Mouse (Mus musculus): ENCODE measurements at regions not wholly inside any gene's neighbourhood (a gene's known extent, or its start where the extent isn't known, plus 50 kb on each side); places are given as distances from the start of the nearest gene placed in this dataset.

DNA sequence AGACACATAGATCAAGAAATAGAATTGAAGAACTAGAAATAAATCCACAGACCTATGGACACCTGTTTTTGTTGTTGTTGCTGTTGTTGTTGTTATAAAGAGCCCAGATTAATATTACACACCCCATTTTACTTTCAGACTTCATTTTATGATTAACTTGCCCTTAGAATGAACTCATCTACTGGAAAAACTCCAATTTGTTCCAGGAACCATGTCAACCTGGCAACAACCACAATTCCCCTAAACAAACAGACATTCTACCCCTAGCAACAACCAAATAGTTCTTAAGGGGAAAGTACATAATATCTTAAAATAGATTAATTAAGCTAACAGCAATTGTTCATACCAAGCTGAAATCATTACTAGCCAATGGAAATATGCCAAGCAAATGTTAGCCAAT is 646.1 kb downstream of the Gm9195 start:
- DNase-seq, result no peak

DNA sequence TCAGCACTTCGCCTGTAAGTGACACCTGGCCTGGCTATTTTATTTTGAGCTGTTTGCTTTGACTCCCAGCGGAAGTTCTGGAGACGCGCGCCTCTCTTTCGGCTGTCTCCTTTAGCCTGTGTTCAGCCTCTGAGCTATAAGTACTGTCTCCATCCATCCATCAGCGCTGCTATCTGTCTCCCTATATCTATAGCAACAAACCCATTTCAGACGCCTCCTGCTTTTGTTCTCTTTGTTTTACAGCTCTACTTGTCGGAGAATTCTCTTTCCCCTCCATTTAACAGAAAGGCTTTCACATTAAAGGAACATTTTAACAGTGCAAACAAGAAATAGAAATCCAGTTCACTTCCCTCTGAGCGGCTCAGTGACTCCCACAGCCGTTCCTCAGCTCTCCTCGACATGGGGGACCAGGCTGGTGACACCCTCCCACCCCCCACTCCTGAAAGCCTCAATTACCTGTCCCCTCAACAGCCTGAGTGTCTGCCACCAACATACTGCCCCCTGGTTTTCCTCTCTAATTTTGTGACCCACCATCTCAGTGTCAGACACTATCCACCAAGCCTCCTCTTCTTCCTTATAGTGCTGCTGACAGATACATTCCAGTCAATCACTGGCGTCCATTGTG is 682.7 kb downstream of the Gm9195 start:
- no peak for DNase-seq

DNA sequence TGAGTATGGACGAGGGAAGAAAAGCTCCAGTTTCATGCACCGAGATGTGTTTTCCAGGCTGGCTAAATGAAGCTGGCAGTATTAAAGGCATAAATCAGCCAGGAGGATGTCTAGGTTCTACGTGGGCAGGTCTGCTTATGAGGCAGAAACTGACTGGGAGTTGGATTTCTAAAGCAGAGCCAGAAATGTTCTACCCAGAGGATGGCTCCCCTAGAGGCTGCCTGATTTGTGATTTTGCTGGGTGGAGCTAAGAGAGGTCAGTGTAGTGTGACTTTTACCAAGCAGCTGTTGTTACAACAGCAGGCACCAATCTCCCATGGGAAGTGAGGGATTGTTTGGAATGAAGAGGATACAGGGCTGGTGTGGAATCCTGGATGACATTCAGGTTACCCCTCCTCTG is 686.0 kb downstream of the Gm9195 start:
- no peak for DNase-seq

DNA sequence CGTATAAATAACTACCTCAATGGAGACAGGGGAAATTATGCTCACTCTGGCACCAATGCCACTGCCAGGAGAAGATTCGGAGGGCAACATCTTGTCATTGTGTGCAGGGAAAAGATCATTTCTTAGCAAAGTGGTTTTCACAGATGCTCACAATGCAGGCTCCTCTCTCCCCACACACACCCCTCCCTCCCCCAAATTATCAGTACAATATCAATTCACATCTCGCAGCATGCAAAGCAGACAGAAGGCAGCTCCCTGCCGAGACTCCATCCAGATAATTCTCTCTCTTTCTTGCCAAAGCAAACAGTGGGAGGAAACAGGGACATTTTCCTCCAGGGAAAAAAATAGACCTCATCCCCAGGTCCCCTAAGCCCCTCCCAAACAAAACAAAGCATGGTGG is 691.8 kb downstream of the Gm9195 start:
- no peak for DNase-seq

DNA sequence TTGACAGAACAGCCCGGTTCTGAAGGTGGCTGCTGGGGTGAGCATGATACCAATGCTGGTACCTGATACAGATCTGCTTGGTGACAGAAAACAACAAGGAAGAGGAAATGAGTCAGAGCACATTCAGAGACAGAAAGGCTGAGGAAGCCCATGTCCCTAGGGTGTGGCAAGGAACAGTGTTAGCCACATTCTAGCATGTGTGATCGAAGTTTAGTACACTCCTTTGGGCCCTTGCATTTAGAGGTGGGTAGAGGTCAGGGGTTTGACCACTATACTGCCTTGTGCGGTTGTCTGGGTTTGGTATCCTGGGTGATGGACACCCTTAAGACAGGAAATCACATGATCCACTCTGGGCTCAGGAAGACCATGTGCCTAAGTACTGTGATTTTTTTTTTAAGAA is 695.9 kb downstream of the Gm9195 start:
- no peak for DNase-seq

DNA sequence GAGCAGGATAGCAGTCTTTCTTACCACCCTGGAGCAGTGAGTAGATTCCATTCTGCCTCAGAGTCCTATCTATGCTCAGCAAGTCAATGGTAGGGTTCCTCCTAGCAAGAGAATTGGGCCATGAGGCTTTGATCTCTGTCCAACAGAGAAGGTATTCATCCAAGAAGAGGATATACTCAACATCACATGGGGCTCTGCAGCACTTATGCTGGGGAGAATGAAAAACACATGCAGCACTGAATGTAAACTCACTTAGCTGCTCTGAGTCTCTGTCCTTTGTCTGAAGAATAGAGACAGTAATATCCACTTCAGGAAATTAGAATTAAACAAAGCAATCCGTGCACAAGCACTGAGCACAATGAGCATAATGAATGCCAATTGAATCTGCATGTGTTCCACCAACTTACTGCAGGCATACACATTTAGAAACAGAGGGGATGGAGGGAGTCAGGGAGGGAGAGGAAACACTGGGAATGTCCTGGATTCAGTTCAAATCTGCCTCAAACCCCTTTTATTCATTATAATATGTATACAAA is 714.6 kb downstream of the Gm9195 start:
- no peak for DNase-seq

DNA sequence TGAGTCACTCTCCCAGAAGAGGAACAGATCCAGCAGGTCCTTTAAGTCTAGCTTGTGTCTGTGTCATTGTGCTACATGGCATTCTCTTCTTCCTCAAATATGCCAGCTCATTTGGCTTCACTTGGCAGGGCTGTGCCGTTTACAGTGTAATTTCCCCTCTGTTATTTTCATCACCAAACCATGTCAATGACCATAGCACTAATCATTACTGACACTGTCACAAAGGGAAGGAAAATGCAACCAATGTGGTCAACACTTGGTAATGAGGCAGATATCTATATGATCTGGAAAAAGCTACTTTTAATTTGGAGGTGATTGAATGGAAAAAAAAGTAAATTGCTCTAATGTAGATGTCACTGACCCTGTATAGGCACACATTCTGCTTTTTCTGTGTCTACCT is 724.8 kb downstream of the Gm9195 start:
- no peak for DNase-seq

DNA sequence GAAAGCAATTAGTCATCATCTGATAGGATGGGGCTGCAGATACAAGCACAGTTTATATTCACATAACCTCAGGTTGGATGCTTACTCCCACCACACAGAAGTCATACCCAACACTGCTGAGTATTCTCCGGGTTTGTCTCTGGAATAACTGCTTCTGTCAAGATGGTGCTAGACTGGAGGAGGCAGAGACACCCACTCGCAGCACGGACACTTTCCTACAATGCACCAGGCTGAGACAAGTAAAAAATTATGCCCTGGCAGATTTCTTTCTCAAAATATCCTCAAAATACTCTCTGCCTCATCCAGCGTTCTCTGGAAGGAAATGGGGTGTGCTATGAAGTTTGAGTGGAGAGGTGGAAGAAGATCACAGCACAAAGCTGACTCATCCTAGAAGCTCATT is 763.1 kb downstream of the Gm9195 start:
- no peak for DNase-seq

DNA sequence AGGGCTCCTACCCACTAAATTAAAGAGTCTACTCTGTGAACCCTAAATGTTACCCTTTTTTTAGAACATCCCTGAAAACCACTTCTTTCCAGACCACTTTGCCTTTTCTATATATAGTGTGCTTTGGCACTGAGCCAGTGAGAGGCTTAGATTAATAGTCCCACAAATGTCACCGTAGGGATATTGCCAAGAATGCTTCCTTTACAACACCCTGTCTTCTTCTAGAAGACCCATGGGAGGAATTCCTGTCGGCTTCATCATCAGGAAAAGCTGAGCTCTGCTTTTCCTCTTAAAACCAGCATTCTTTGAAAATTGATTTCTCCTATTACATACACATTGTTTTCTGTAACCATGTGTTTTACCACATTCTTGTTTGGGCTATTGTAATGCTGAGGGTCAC is 768.1 kb downstream of the Gm9195 start:
- no peak for DNase-seq

DNA sequence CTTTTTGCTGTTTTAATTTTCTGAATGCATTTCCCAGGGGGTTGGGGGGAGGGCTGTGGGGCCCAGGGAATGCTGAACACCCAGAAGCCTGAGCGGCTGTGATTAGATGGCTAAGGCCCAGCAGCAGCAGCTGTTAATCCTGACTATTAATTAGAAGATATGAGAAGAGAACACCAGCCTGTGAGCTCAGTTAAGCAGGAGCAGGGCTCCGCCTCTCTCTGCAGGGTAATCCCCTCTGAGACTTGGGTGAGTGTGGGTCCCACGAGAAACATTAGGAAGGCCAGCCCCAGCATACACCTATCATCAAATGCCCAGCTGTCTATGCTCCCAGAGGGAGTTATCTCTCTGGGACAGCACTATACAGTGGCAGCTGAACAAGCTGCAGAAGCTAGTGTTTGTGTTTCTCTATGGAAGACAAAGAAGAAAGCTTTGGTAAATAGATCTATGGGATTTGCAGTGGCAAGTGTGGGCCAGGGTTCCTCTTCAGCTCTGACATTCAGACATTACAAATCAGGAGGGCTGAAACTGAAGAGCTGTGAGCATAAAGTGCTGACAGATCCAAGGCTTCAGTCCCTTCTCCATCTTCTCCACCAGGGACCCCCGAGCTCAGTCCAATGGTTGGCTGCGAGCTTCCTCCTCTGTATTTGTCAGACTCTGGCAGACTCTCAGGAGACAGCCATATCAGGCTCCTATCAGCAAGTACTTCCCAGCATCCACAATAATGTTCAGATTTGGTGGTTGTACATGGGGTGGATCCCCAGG is 781.9 kb downstream of the Gm9195 start:
- DNase-seq, result no peak

DNA sequence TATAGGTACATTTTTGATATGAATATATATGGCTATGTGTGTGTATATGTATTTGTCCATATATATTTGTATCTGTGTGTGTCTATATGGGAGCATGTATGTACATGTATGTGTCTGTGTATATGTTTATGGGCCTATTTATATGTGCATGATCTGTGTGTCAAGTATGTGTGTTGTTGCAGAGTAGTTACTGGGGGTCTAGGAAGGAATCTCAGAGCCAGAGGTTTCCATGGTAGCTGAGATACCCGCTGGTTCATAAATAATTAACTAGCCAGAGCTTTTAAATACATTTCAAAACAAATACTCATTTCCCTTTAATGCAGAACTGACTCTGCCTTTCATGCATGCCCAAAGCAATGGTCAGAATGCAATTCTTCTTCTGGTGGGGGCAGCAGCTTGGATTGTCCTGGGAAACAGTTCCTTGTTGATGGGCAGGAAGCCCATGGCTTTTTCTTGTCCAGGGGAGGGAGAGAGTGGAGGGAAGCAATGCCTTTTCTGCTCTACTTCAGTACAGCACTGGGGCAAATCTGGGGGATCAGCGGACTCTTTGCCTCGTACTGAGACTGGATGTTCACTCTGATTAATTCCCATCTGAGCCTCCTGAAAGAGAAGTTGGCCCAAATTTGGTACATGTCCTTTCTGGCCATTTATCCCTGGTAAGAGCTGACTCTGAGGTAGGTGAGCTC is 798.7 kb downstream of the Gm9195 start:
- DNase-seq, result no peak

DNA sequence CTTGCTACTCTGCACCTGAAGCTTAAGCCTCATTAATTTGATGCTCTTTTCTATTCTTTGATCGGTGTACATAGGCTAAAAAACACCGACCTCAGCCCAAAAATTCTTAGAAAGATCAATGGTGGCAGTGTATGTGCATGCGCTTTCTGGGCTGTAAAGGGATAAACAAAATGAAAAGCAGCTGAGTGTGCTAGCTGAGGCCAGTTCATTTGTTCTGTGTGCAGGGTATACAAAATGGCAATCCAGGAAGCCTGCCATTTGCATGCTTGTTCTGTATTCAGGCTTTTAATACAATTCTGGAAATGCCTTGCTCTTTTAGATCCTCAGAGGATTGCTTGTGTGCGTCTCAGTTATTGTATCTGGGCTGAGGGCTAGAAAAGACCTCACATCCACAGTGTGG is 817.1 kb downstream of the Gm9195 start:
- no peak for DNase-seq

DNA sequence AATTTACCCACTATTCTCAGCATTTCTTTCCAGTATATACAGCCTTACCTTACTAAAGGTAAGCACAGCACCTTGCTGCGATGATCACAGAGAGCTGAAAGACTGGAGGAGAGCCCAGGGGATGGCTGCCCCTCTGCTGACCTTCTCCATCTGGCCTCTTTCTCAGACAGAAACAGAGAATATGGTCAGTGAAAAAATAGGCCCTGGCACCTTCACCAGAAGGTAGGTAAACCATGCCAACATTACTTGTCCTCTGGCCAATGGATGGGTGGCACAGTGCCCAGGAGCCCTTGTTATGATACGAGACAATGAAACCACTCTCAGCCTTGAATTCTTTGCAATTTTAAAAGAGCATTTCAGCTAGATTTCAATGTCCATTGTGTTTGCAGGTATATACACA is 817.8 kb downstream of the Gm9195 start:
- DNase-seq, result peak; percentile 94

DNA sequence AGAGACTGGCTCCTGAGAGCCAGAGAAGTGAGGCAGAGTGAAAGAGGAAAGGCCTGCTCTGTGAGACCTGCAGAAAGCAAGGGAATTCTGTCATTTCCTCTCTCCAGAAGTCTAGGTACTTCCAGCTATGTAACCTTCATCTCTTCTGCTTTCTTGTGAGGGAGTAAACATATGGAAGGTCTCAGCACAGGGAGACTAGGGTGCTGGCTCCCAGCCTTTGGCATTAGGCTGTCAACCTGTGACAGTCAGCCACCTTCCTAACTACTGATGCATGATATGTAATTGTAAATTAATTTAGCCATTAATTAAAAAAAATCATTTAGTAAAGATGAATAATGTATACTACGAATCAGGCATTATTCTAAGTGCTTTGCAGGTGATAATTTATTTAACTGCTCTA is 819.2 kb downstream of the Gm9195 start:
- peak; percentile 26 for DNase-seq

DNA sequence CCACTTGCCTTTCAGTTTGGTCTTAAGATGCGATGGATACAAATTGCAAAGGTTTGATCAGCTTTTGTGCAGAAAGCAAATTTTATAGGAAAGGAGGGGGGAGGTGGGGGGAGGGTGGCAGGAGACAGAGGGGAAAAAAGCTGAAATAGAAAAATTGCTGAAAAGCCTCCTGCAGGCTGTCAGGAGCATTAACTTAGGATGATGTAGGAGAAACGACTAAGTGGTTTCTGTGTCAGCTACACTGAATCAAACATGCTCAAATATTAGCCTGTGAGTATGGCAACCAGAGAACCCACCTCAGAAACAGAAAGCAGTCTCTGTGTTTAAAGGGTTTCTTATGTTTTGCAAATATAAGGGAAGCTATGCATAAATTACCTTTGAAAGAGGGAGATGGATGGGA is 819.6 kb downstream of the Gm9195 start:
- no peak for DNase-seq

DNA sequence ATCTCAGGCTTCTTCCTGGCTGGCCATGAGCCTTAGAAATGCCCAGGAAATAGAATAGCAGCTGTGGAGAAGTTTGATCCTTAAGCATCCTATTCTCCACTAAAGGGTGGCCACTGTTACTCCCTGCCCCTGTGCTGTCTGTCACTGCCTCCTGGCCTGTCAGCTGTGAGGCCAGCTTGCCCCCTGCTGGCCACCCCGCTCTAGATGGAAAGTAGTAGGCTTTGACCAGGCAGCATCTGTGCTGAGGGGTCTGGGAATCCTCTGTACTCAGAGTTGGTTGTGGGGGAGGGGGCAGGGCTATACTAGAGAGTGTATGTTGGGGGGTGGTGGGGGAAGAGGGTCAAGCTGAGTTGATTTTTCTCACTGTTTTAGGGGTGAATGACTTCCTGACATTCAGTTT is 821.2 kb downstream of the Gm9195 start:
- peak; percentile 11 for DNase-seq

DNA sequence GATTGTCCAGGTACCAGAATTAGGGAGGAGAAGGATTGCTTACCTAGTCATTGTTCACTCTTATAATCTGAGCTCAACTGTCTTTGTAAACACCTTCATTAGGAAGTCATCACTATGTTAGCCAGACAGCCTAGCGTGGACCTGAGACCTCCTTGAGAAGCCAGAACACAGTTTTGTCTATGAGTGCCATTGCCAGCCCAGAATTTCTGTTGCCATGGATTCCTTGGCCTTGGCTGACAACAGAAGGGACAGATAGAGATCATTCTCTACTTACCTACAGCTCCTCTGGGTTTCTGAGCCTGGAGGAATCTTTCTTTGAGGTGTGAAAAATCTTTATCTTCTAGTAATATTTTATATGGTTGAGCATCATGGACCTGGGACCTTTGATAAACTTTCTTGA is 825.0 kb downstream of the Gm9195 start:
- no peak for DNase-seq

DNA sequence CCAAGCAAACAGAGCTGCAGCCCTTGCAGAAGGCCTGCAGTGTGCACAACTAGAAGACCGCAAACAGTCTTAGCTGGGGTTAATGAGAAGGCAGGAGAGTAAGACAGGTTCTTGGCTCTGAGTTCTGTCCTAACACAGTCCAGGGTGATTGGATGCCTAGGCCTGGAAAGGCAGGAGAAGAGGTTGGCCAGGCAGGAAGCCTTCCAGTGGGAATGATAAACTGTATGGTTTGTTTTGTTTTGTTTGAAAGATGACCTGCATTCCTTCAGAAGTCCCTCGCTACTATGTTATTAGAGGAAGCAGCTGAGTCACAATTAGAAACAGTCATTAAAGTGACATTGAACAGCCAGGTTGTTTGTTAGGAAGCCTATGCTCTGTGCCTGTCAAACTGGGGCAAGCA is 831.5 kb downstream of the Gm9195 start:
- DNase-seq, result no peak

DNA sequence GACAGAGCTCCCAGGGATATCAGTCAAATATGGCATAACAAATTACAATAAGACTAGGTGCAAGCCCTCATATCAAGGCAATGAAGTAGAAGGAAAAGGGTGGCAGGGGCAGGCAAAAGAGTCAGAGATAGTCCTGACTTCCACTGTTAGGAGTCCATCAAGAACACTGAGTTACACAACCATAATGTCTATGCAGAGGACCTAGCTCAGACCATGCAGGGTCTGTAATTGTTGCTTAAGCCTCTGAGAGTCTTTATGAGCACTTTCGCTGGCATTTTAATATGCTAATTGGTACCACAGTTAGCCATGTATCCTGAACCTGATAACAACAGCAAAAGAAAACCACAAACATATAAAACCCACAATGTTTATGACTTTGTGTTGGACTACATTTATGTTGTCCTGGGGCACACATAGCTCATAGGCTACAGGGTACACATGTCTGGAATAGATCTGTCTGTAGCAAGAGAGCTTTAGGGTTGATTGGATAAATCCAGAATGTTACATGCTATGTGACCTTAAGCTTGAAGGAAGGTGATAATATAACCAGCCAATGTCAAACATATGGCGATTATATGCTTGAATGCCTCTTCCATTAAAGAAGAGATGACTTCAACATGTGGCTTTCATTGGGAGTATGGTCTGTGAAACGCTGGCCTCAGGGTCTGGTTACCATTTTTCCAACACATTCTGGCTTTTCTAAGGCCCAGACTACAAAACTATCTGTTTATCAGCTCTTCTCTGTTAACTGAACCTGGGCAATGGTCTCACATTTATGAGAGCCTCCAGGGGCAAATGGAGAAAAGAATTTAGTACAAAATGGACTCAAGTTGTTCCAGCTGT is 836.6 kb downstream of the Gm9195 start:
- no peak for DNase-seq

DNA sequence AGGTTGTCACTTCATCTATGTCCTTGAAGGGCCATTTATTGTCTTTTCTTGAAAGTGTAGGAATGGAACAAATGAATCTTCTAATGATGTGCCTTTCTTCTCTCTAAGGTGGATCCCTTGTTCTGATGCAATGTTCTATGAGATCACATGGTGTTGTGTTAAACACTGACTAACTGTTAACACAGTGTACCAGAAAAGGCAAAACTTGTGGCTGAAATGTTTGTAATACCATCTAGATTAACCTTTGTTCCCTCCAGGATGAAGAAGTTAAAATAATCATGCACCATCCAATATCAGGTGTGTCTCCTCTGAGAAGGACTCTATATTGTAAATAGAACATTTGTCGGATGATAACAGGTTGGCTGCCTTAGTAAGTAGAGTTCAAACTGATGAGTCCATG is 849.1 kb downstream of the Gm9195 start:
- DNase-seq, result no peak

DNA sequence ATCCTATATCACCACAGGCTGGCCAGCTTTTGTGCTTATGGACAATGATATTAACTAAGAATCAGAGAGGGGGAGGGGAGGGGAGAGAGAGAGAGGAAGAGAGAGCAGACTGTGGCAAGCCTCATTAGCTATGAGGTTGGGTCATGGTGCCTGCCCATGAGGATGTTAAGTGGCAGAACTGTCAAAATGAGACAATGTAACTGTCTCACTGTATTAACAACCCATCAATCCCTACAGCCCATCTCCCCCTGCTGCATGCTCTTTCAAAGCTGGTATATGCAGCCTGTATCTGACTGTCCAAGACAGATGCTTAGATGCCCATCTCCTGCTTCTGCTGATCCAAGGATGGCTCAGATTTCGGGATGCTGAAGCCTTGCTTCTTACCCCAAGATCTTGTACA is 852.6 kb downstream of the Gm9195 start:
- DNase-seq, result no peak

DNA sequence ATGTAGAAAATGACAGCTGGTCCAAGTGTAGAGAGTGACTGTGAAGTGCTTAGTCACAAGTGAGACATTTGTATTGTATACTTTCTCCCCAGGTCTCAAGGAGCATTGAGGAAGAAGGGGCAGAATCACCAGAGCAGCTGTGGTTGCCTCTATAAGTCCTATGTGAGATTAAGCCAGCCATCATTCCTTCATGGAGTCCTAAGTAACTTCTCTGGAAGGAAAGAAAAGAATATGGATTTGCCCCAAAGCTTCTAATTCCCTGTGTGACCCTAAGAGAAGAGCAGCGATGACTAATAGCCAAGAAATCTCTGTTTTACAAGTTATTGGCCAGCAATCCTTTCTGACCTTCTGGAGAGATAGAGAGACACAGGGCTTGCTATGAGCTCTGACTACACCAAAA is 856.5 kb downstream of the Gm9195 start:
- DNase-seq, result no peak

DNA sequence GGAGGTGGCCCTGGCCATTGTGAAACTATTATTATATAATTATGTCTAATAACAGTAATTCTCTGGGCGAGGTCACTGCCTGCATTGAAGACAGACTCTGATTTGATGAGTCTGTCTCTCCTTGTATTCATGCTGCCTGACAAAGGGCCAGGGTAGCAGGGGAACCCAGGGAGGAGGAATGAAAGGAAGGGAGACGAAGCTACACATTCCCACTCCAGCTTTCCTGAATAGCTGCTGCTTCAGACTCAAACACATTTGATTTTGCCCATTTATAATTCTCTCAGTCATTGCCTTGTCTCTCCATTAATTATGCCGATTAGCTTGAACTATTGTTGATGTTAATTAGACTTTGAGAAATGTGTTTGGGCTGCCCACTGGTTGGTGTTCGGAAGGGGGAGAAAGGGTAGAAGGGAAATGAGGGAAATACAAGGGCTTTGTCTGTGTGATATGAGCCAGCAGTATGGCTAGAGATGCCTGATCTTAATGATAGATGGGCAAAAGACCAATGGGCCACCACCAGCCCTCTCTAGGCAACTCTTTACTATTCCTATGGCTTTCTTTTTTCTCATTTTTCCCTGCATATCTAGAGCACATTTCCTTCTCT is 881.8 kb downstream of the Gm9195 start:
- no peak for DNase-seq

Measured in cerebellum, adult 11-12 months (tissue).